Mouse (Mus musculus): ENCODE data around the gene Rora.

The Rora gene

DNA sequence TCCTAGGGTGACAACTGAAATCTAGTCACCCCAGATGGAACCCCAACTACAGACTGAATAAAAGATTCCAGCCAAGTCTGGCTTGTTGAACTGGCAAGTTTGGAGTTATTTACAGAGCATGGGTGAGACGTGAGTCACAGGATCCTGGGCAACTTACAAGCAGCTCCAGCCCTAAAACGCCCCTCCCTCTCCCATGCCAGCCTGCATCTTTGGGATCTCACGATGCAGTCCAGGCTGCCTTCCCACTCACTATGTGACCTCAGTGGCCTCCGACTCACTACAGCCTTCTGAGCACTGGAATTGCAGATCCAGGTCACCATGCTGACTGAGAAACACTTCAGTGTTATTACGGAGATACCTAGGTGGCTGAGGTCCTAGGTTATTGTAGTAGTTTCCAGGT is 129.0 kb downstream of the Rora start:
- Histone ChIP-seq H3K36me3 (ENCODE audit: insufficient read depth, low read length) (no peaks in the 10 kb centered on the region), H3K9me3 (ENCODE audit: low read length) (no peaks in the 10 kb centered on the region), H3K4me1 (replicated peaks; ENCODE audit: low read depth, low read length) (peaks cover 15% of the 10 kb centered on the region), H3K4me3 (replicated peaks; ENCODE audit: low read length) (no peak overlapping the region), H3K27me3 (ENCODE audit: insufficient read depth, low read length) (no peaks in the 10 kb centered on the region)
- TF ChIP-seq NANOG (IDR thresholded peaks at IDR 0.05; ENCODE audit: borderline replicate concordance, low read length) (no peak), CTCF (conservative IDR thresholded peaks at IDR 0.05; ENCODE audit: low read length) (no peak), POU5F1 (IDR thresholded peaks at IDR 0.05; ENCODE audit: borderline replicate concordance, low read length) (no peak)

DNA sequence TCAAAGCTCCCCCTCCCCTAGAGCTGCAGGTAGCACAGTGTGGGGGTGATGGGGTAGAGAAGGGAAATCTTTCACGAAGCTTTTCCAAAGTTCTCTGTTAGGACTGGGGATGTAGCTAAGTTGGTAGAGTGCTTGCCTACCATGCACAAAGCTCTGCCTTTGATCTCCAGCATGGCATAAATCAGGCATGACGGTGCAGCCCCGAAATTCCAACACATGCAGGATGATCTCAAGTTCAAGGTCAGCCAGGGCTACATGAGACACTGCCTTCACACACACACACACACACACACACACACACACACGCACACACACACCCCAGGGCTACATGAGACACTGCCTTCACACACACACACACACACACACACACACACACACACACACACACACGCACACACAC is 129.7 kb downstream of the Rora start:
- H3K9me3 ChIP-seq (ENCODE audit: low read length): no peaks in the 10 kb centered on the region
- no peak for TF ChIP-seq CTCF (conservative IDR thresholded peaks at IDR 0.05; ENCODE audit: low read length)
- no peak for TF ChIP-seq POU5F1 (IDR thresholded peaks at IDR 0.05; ENCODE audit: borderline replicate concordance, low read length)
- TF ChIP-seq NANOG (IDR thresholded peaks at IDR 0.05; ENCODE audit: borderline replicate concordance, low read length): no peak
- peaks cover 8% of the 10 kb centered on the region for H3K4me1 ChIP-seq (replicated peaks; ENCODE audit: low read depth, low read length)
- no peak overlapping the region for H3K4me3 ChIP-seq (replicated peaks; ENCODE audit: low read length)
- H3K36me3 ChIP-seq (ENCODE audit: insufficient read depth, low read length): no peaks in the 10 kb centered on the region
- H3K27me3 ChIP-seq (ENCODE audit: insufficient read depth, low read length): no peaks in the 10 kb centered on the region

DNA sequence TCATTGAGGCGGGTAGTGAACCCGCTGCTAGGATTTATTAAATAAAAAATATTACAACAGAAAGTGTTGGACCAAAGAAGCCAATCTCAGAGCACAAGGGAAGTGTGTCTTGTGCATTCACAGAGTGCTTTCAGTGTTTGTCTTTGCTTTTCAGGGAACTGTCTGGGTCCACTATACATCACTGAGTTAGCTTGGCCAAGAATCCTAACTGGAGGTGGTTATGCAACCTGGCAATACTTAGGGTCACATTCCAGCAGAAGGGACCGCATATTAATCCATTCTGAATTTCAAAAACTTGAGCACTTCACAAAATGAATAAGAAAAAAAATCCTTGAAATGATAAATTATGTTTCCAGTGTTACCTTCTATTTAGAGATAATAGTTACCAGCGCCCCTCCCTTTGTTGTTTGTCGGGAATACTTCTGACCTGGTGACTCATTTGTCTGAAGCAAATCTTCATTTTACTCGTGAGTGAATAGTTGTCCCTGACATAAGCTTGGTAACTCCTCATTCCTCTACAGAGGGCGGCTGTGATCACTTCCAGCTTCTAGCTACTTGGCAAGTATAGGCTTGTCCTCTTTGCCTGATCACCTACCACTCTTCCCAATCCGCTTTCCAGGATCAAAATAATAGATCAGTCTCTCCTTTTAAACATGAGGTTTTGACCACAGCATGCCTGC is 133.2 kb downstream of the Rora start:
- Histone ChIP-seq H3K9me3 (ENCODE audit: low read length) (no peaks in the 10 kb centered on the region), H3K27me3 (ENCODE audit: insufficient read depth, low read length) (no peaks in the 10 kb centered on the region), H3K4me1 (replicated peaks; ENCODE audit: low read depth, low read length) (peaks cover 7% of the 10 kb centered on the region; the same call in 1 of the 2 replicates), H3K4me3 (replicated peaks; ENCODE audit: low read length) (no peak overlapping the region), H3K36me3 (ENCODE audit: insufficient read depth, low read length) (no peaks in the 10 kb centered on the region)
- TF ChIP-seq NANOG (IDR thresholded peaks at IDR 0.05; ENCODE audit: borderline replicate concordance, low read length) (no peak), POU5F1 (IDR thresholded peaks at IDR 0.05; ENCODE audit: borderline replicate concordance, low read length) (no peak), CTCF (conservative IDR thresholded peaks at IDR 0.05; ENCODE audit: low read length) (no peak)

DNA sequence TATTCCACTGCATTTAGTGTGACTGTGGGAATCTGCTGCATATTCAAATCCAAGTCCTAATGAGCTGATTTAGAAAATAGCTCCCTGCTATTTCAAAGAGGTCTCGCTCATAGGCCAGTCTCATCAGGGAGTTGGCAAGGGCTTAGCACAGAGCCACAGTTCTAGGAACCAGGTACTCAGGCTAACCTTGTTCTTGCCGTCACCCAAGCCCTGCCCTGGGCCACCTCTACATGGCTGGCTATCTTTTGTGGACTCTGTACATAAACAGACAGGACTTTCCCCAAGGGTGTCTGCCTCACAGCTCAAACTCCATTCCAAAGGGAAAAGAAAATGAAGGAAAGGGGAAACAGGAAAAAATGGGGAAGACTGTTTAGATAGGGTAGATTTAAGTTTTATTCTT is 134.1 kb downstream of the Rora start:
- no peak overlapping the region for H3K4me3 ChIP-seq (replicated peaks; ENCODE audit: low read length)
- no peaks in the 10 kb centered on the region for H3K9me3 ChIP-seq (ENCODE audit: low read length)
- TF ChIP-seq CTCF (conservative IDR thresholded peaks at IDR 0.05; ENCODE audit: low read length) (no peak), POU5F1 (IDR thresholded peaks at IDR 0.05; ENCODE audit: borderline replicate concordance, low read length) (no peak), NANOG (IDR thresholded peaks at IDR 0.05; ENCODE audit: borderline replicate concordance, low read length) (no peak)
- H3K27me3 ChIP-seq (ENCODE audit: insufficient read depth, low read length): peaks cover 4% of the 10 kb centered on the region
- H3K4me1 ChIP-seq (replicated peaks; ENCODE audit: low read depth, low read length): peaks cover 12% of the 10 kb centered on the region; the same call in 1 of the 2 replicates
- H3K36me3 ChIP-seq (ENCODE audit: insufficient read depth, low read length): no peaks in the 10 kb centered on the region

DNA sequence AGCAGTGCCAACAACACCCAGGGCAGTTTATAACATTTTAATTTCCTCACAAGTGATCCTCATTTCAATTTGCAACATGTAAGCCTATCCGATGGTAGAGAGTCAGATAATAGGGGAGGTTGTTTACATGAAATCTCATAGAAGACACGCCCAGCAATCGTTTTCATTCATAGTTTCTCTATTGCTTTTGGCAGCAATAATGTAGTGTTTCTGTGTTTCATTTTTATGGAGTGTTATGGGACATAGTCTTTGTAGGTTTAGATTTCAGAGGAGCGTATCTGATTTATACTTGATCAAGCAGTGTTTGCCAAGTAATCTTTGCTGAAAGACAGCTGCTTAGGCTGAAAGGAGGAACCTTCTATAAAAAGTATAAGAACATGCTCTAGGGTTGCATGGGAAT is 137.3 kb downstream of the Rora start:
- peaks cover 12% of the 10 kb centered on the region; the same call in 1 of the 2 replicates for H3K4me1 ChIP-seq (replicated peaks; ENCODE audit: low read depth, low read length)
- no peaks in the 10 kb centered on the region for H3K36me3 ChIP-seq (ENCODE audit: insufficient read depth, low read length)
- no peaks in the 10 kb centered on the region for H3K9me3 ChIP-seq (ENCODE audit: low read length)
- no peak for TF ChIP-seq NANOG (IDR thresholded peaks at IDR 0.05; ENCODE audit: borderline replicate concordance, low read length)
- no peak for TF ChIP-seq POU5F1 (IDR thresholded peaks at IDR 0.05; ENCODE audit: borderline replicate concordance, low read length)
- TF ChIP-seq CTCF (conservative IDR thresholded peaks at IDR 0.05; ENCODE audit: low read length): no peak
- H3K4me3 ChIP-seq (replicated peaks; ENCODE audit: low read length): no peak overlapping the region
- peaks cover 12% of the 10 kb centered on the region for H3K27me3 ChIP-seq (ENCODE audit: insufficient read depth, low read length)

DNA sequence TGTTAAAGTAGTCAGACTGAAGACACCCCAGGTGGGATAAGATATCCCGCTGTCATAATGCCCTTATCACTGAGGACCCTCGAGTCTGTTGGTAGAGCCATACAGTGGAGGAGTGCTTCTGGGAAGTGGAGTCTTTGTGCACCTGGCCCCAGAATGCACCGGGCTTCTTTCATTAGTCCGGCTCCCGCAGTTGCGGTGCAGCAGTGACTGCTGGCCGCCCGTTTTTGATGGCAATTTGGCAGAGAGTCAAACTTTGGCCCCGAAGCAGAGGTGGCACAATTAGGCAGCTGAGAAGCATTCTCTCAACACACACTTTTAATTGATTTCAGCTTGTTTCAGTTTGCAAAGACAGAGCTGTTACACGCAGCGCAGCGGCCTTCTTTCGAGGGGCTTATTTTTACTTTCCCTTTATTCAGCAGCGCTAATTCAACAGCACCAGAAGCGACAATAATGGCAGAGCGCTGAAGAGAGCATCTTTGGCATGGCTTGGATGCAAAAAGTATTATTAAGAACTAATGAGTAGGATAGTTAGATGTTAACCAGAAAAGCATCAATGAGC is 138.5 kb downstream of the Rora start:
- H3K9me3 ChIP-seq (ENCODE audit: low read length): no peaks in the 10 kb centered on the region
- TF ChIP-seq POU5F1 (IDR thresholded peaks at IDR 0.05; ENCODE audit: borderline replicate concordance, low read length) (no peak), CTCF (conservative IDR thresholded peaks at IDR 0.05; ENCODE audit: low read length) (no peak), NANOG (IDR thresholded peaks at IDR 0.05; ENCODE audit: borderline replicate concordance, low read length) (no peak)
- H3K4me1 ChIP-seq (replicated peaks; ENCODE audit: low read depth, low read length): peaks cover 16% of the 10 kb centered on the region
- no peak overlapping the region; the same call in 1 of the 2 replicates for H3K4me3 ChIP-seq (replicated peaks; ENCODE audit: low read length)
- H3K36me3 ChIP-seq (ENCODE audit: insufficient read depth, low read length): no peaks in the 10 kb centered on the region
- H3K27me3 ChIP-seq (ENCODE audit: insufficient read depth, low read length): peaks cover 12% of the 10 kb centered on the region

DNA sequence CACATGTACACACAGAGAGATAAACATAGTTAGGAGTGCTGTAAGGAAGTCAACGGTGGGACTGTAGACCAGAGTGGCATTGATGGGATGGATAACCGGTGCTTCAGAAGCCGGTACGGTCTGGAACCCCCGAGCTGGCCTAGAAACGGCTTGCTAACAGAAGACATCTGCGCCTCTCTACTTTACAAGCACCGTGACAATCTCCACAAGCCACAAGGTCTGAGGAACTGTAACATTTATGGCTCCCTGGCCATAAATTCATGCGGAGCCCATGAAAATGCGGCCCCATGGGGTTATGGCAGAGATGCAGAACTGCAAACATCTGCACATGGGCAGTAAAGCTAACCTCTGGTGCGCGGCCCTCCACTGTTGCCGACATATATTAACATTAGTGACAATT is 141.7 kb downstream of the Rora start:
- Histone ChIP-seq H3K36me3 (ENCODE audit: insufficient read depth, low read length) (peaks cover 5% of the 10 kb centered on the region; the same call in 1 of the 2 replicates), H3K9me3 (ENCODE audit: low read length) (peaks cover 18% of the 10 kb centered on the region)

DNA sequence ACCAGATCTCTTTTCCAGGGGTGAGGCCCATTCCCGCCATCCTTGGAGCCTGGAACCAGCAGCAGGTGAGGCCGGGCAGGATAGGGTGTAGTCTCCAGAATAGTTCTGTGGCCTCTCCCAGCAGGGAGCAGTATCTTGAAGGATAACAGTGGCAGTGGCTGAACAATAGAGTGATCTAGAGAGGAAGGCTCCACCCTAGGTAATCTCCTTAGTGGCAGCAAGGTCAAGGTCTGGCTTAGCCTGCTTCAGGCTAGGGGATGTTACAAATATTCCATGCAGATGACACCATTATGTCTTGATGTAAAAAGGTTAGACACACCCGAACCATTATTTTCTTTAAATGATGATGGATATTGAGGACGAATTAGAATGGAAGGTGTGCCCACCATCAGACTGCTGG is 144.6 kb downstream of the Rora start:
- no peak for TF ChIP-seq NANOG (IDR thresholded peaks at IDR 0.05; ENCODE audit: borderline replicate concordance, low read length)
- no peak for TF ChIP-seq CTCF (conservative IDR thresholded peaks at IDR 0.05; ENCODE audit: low read length)
- no peak for TF ChIP-seq POU5F1 (IDR thresholded peaks at IDR 0.05; ENCODE audit: borderline replicate concordance, low read length)

More for the DNA sequence above, 141.7 kb downstream of the Rora start:
- peaks cover 34% of the 10 kb centered on the region for H3K4me1 ChIP-seq (replicated peaks; ENCODE audit: low read depth, low read length)
- no peak overlapping the region for H3K4me3 ChIP-seq (replicated peaks; ENCODE audit: low read length)
- peaks cover 12% of the 10 kb centered on the region for H3K27me3 ChIP-seq (ENCODE audit: insufficient read depth, low read length)
- TF ChIP-seq CTCF (conservative IDR thresholded peaks at IDR 0.05; ENCODE audit: low read length): no peak
- TF ChIP-seq NANOG (IDR thresholded peaks at IDR 0.05; ENCODE audit: borderline replicate concordance, low read length): no peak
- TF ChIP-seq POU5F1 (IDR thresholded peaks at IDR 0.05; ENCODE audit: borderline replicate concordance, low read length): no peak

More for the DNA sequence above, 144.6 kb downstream of the Rora start:
- peaks cover 26% of the 10 kb centered on the region for H3K4me1 ChIP-seq (replicated peaks; ENCODE audit: low read depth, low read length)
- H3K27me3 ChIP-seq (ENCODE audit: insufficient read depth, low read length): peaks cover 2% of the 10 kb centered on the region; the same call in 1 of the 2 replicates
- no peak overlapping the region for H3K4me3 ChIP-seq (replicated peaks; ENCODE audit: low read length)
- H3K9me3 ChIP-seq (ENCODE audit: low read length): peaks cover 35% of the 10 kb centered on the region
- peaks cover 5% of the 10 kb centered on the region; the same call in 1 of the 2 replicates for H3K36me3 ChIP-seq (ENCODE audit: insufficient read depth, low read length)

All from E14TG2a.4 (cell line).